Mouse (Mus musculus) kidney, embryonic 15.5 days (tissue): Measurements from ENCODE around the gene Paox. TPM values are rescaled to one million over a fixed set of nuclear protein-coding genes. Genes with fewer than 3 reads are reported as not detected.
"Not testable (repeated sequence)": the region's sequence is repeated elsewhere in the genome, so short reads cannot be mapped to it uniquely, and the experiment has no call there.

Experiments used
- ATAC-seq: fragments of 200-750 bp; cut with Nextera tagmentation; replicated peaks from 2 replicates; pipeline ENCODE4 v1.8.0; 2017; ENCODE audit warnings: moderate TSS enrichment; ENCODE audit not compliant: low FRiP score
- H3K27ac ChIP-seq: fragments of 300-500 bp; sonication (generic); 2 replicates; pipeline ENCODE4 v1.5.1; 2015; ENCODE audit warnings: mild to moderate bottlenecking, inconsistent platforms
- H3K27me3 ChIP-seq: fragments of 300-500 bp; sonication (generic); 2 replicates; pipeline ENCODE4 v1.6.1; 2015; ENCODE audit warnings: inconsistent platforms
- H3K36me3 ChIP-seq: fragments of 300-500 bp; sonication (generic); 2 replicates; pipeline ENCODE4 v1.6.1; 2015; ENCODE audit warnings: inconsistent platforms
- H3K4me1 ChIP-seq: fragments of 300-500 bp; sonication (generic); 2 replicates; pipeline ENCODE4 v1.6.1; 2015; ENCODE audit warnings: inconsistent platforms
- H3K4me2 ChIP-seq: fragments of 300-500 bp; sonication (generic); 2 replicates; pipeline ENCODE4 v1.6.1; 2015; ENCODE audit warnings: moderate library complexity, mild to moderate bottlenecking, inconsistent platforms
- H3K4me3 ChIP-seq: fragments of 300-500 bp; sonication (generic); replicated peaks from 2 replicates; pipeline ENCODE4 v1.5.1; 2015; ENCODE audit warnings: mild to moderate bottlenecking, inconsistent platforms
- H3K9ac ChIP-seq: fragments of 300-500 bp; sonication (generic); 2 replicates; pipeline ENCODE4 v1.6.1; 2015; ENCODE audit warnings: mild to moderate bottlenecking, inconsistent platforms
- H3K9me3 ChIP-seq: fragments of 300-500 bp; sonication (generic); replicated peaks from 2 replicates; pipeline ENCODE4 v1.6.1; 2016; ENCODE audit warnings: inconsistent platforms
- WGBS: fragments of 180-500 bp; shearing (Covaris S2); methylation state at CpG from one replicate; pipeline ENCODE4 v1.1.7; 2015; ENCODE audit warnings: mixed read lengths; 5-methylcytosine and 5-hydroxymethylcytosine counted together
- polyA plus RNA-seq: library from polyadenylated mRNA; unstranded; fragments of >200 nt; fragmentation: Nextera tagmentation; extraction: Ambion mirVana; gene quantifications from 2 replicates; pipeline ENCODE4 v1.2.1, GENCODE M21; 2015

Paox gene
- polyA plus RNA-seq, 1 experiment from 2014 or later: 23.3 TPM

DNA sequence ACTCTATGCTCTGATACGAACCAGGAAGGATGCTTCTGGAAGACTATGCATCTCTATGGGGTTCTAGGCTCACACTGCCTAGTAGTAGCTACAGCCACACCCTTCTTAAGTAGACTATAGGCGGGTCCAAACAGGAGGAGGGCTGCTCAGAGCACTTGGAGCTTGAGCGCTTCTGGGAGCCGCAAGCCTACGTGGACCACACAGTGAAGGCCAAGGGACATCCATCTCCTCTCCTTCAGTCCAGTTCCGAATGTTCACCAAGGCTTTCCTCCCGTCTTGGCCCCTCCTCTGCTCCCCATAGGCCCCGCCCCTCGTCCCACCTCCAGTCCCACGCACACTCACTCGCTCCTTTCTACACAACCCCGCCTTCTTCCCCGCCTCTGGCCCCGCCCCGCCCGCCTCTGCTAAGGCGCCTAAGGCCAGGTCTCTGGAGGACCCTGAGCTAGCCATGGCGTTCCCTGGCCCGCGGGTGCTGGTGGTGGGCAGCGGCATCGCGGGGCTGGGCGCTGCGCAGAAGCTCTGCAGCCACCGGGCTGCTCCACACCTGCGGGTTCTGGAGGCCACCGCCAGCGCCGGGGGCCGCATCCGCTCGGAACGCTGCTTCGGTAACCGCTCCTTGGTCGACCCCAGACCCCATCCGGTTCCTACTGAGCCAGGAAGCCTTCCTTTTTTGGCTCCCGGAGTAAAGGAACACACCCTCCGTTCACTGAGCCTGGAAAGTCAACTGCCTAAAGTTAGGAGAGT lies 9.9 kb downstream of the Paox start:
- Histone ChIP-seq H3K36me3 (peaks cover 14% of the 10 kb centered on the region), H3K4me2 (peak overlapping the region; percentile 74), H3K4me3 (peak overlapping the region; percentile 80), H3K27ac (peak overlapping the region; percentile 72), H3K9me3 (no peaks in the 10 kb centered on the region), H3K4me1 (peaks cover 16% of the 10 kb centered on the region), H3K9ac (peak overlapping the region; percentile 87), H3K27me3 (no peaks in the 10 kb centered on the region)
- WGBS: 2% methylated on average over 40 of the region's 40 CpGs
- peak; percentile 99 for ATAC-seq

DNA sequence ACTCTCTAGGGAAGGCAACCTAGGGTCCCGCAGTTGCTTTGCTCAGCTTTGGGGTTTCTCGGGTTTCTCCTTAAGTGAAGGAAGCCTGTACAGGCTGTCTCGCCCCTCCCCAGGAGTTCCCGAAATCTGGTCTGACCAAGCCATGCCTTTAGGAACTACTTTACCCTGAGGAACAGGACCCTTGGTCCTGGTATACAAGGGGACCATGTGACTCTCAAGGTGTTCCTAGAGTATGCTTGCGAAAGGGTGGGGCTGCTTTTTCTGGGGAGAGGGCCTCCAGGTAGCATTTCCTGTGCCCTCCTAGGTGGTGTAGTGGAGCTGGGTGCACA lies 10.4 kb downstream of the Paox start:
- peaks cover 16% of the 10 kb centered on the region for H3K4me1 ChIP-seq
- peak overlapping the region; percentile 74 for H3K4me2 ChIP-seq
- H3K4me3 ChIP-seq: peak overlapping the region; percentile 80
- no peaks in the 10 kb centered on the region for H3K27me3 ChIP-seq
- peaks cover 19% of the 10 kb centered on the region for H3K36me3 ChIP-seq
- H3K9me3 ChIP-seq: no peaks in the 10 kb centered on the region
- no peak; the same call in none of the 2 replicates for ATAC-seq
- peak overlapping the region; percentile 87 for H3K9ac ChIP-seq
- WGBS: 6% methylated on average over 5 of the region's 5 CpGs
- H3K27ac ChIP-seq: peak overlapping the region; percentile 72

DNA sequence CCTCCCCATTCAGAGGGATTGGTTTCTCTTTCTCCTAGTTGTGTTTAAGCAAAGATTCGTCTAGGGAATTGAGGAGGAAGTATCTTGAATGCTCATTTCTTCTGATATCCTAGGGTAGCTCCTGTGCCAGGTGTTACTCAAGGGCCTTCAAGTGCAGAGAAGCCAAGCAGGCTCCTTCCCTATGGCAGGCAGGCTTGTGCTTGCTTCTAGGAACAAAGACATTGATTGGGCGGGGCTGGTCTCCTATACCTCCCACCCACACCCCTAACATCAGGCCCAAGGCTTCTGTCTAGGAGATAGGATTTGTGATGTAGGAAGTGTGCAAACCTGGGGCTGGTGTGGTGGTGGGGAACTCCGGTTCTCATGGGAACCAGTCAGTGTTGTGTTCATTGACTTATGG lies 11.3 kb downstream of the Paox start:
- Histone ChIP-seq H3K9me3 (no peaks in the 10 kb centered on the region), H3K9ac (peak overlapping the region; percentile 21; the same call in 1 of the 2 replicates), H3K27me3 (no peaks in the 10 kb centered on the region), H3K4me2 (peak overlapping the region; percentile 7; the same call in 1 of the 2 replicates), H3K27ac (no peak overlapping the region), H3K4me3 (no peak overlapping the region), H3K36me3 (peaks cover 27% of the 10 kb centered on the region), H3K4me1 (peaks cover 16% of the 10 kb centered on the region)
- ATAC-seq: no peak
- 79% methylated on average over 3 of the region's 3 CpGs for WGBS

DNA sequence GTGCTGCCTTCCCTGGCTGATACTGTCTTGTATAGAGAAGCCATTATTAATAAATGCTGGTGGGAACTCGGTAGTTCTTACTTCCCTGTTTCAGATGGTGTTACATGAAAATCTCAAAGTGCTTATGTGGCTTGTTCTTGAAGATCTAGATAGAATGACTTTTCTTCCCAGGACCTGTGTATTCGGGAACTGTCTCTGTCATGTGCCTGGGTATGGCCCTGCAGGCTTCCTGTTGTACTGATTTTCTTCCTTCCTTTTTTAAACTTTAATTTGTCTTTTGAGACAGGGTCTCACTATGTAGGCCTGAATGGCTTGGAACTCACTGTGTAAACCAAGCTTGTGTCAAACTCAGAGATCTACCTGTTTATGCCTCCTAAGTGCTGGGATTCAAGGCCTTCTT lies 12.3 kb downstream of the Paox start:
- ATAC-seq: no peak
- no peak overlapping the region for H3K4me3 ChIP-seq
- no peak overlapping the region for H3K4me2 ChIP-seq
- peaks cover 16% of the 10 kb centered on the region for H3K4me1 ChIP-seq
- H3K27me3 ChIP-seq: no peaks in the 10 kb centered on the region
- peaks cover 32% of the 10 kb centered on the region for H3K36me3 ChIP-seq
- no peak overlapping the region for H3K9ac ChIP-seq
- 87% methylated on average over 2 of the region's 2 CpGs for WGBS
- no peak overlapping the region for H3K27ac ChIP-seq
- no peaks in the 10 kb centered on the region for H3K9me3 ChIP-seq

DNA sequence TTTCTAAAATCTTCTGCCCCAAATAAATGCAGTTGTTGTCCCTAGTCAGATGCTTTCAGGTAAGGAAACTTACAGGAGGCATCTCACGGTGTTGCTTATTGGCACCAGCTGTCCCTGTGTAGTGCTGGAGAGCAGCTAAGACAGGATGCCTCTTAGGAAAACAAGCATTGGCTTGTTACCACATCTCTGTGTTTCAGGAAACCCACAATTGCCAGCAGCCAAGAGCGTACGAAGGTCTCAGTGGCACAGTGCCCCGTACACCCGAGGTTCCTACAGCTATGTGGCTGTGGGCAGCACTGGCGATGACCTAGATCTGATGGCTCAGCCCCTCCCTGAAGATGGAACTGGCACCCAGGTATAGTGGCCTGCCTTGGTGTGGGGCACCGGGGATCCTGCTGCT lies 16.6 kb downstream of the Paox start:
- H3K4me1 ChIP-seq, H3K9me3 ChIP-seq, ATAC-seq, H3K27me3 ChIP-seq, H3K27ac ChIP-seq, H3K4me3 ChIP-seq, H3K9ac ChIP-seq, H3K4me2 ChIP-seq: not testable (repeated sequence)
- 92% methylated on average over 7 of the region's 7 CpGs for WGBS
- H3K36me3 ChIP-seq: peaks cover 45% of the 10 kb centered on the region

DNA sequence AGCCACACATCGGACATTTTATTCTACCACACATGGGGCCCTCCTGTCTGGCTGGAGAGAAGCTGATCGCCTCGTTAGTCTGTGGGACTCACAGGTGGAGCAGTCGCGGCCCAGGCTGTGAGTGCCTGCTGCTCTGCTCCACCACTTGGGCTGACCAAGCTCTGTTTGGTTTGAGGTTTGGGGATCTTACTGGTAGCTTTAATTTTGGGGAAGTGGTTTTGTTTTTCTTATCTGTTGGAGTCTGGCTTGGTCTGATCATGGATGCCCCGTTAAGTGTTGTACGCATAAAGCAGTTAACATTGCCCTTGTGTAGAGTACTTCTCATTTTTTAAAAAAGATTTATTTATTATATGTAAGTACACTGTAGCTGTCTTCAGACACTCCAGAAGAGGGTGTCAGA lies 18.4 kb downstream of the Paox start:
- WGBS: 94% methylated on average over 7 of the region's 7 CpGs
- H3K4me1 ChIP-seq, H3K27me3 ChIP-seq, H3K4me2 ChIP-seq, ATAC-seq, H3K9me3 ChIP-seq, H3K9ac ChIP-seq, H3K27ac ChIP-seq, H3K4me3 ChIP-seq: not testable (repeated sequence)
- peaks cover 45% of the 10 kb centered on the region for H3K36me3 ChIP-seq

DNA sequence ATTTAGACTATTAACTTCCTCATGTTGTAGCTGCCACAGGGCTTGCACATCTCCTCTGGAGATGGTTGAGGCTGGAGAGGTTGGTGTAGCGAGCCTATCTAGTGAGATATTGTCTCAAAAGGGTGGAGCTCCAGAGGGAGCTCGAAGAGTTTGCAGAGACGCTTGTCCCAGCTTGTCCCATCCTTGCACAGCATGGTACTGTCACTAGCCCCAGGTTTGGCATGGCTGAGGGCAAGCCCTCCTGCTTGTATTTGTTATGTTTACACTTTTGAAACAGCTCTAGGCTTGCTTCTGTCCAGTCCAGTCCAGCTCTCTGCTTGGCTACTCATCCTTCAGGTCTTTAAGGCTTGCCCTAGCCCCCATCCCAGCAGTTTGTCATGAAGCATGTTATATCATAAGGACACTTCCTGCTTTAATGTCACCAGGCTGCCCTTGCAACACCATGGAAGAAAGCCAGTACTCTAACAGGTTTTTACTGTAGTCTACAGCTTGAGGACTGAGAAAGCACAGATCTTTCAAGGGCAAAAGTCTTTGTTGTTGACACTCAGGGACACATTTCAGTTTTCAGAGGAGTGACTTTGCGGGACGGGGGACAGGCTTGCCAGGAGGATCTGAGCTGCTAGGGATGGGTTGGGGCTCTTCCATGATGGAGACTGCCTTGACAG lies 19.6 kb downstream of the Paox start:
- 94% methylated on average over 5 of the region's 5 CpGs for WGBS

DNA sequence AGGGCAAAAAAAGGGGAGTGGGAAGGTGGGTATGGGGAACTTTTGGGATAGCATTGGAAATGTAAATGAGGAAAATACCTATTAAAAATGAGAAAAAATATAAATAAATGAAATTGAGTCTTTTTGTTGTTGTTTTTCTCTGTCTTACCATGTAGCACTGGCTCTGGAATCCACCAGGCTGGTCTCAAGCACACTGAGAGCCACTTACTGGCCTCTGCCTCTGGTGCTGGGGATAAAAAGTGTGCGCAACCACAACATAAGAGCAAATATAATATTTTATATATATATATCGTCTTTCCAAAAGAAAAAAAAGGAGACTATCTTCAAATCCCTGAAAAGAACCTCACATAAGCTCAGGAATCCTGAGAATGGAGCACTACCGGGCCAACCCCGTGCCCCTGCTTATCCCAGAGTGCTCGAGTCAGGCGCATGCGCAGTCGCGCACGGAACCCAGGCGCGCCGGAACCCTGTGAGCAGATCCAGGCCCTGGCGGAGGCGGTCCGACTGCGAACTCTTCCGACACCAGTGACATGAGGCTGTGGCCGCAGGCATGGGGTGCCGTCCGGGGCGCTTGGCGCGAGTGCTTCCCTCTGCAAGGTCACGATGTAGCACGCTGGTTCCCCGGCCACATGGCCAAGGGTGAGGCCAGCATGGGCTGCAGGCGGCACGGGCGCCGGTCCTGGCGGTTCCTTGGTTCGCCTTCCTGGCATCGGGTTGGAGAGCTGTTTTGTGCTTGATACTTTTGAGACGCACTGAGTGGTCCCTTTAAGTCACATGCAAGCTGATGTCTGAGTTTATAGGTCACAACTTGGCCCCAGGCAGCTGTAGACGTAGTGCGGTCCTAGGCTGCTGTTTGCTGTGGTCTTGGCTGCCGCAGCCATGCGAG lies 21.8 kb downstream of the Paox start, which contains the start of gene Mtg1:
TSS of gene Mtg1 (plus strand) at position 430 of the 886 bp plus-strand sequence.
- 2% methylated on average over 39 of the region's 39 CpGs for WGBS
- Histone ChIP-seq H3K36me3 (peaks cover 14% of the 10 kb centered on the region), H3K9me3 (no peaks in the 10 kb centered on the region), H3K27ac (peak within 1 kb of the TSS; percentile 89), H3K4me2 (peak within 1 kb of the TSS; percentile 90), H3K27me3 (no peaks in the 10 kb centered on the region), H3K4me3 (peak within 1 kb of the TSS; percentile 84), H3K4me1 (peaks cover 10% of the 10 kb centered on the region), H3K9ac (peak within 1 kb of the TSS; percentile 93)
- ATAC-seq: peak; percentile 99

More for the DNA sequence above, 19.6 kb downstream of the Paox start:
- peaks cover 34% of the 10 kb centered on the region for H3K36me3 ChIP-seq
- H3K4me3 ChIP-seq: no peak overlapping the region
- ATAC-seq: no peak
- no peak overlapping the region for H3K4me2 ChIP-seq
- no peak overlapping the region for H3K9ac ChIP-seq
- no peaks in the 10 kb centered on the region for H3K9me3 ChIP-seq
- H3K27ac ChIP-seq: no peak overlapping the region
- peaks cover 10% of the 10 kb centered on the region for H3K4me1 ChIP-seq
- H3K27me3 ChIP-seq: no peaks in the 10 kb centered on the region

DNA sequence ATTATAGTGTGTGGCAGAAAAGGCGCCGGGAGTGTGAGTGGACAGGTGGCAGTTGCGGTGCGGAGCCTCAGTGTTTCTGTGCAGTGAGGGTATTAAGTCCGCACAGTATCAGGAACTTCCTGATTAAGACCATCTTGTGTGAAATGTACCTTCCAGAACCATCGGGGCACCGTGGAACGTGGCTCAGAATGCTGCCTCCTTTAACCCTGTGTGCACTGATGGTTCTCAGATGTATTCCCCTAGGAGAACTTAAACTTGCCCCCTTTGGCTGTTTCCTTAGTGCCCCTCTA lies 22.4 kb downstream of the Paox start:
- peak overlapping the region; percentile 84 for H3K4me3 ChIP-seq
- H3K9ac ChIP-seq: peak overlapping the region; percentile 93
- H3K4me2 ChIP-seq: peak overlapping the region; percentile 90
- H3K27me3 ChIP-seq: no peaks in the 10 kb centered on the region
- peaks cover 10% of the 10 kb centered on the region for H3K4me1 ChIP-seq
- peaks cover 13% of the 10 kb centered on the region for H3K36me3 ChIP-seq
- 1% methylated on average over 8 of the region's 8 CpGs for WGBS
- H3K9me3 ChIP-seq: no peaks in the 10 kb centered on the region
- peak overlapping the region; percentile 89 for H3K27ac ChIP-seq
- ATAC-seq: no peak; the same call in 1 of the 2 replicates

DNA sequence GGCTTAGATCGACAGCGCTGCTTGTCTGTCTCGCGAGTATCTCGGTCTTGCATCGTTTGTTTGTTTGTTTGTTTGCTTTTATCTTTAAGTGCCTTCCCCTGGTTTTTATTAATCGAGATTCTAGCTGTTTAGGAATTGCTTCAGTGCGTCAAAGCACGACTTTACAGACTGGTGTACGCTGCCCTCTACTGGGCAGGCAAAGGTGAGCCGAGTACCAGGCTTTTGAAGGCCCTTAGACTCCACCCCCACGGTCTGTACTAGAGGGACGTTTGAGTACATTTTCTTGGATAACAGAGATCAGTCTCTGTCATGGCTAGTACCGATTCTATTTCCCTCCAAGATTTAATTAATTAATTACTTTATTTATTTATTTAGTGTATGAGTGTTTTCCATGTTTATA lies 25.8 kb downstream of the Paox start:
- ATAC-seq: no peak
- Histone ChIP-seq H3K9ac (no peak overlapping the region), H3K9me3 (no peaks in the 10 kb centered on the region), H3K4me2 (no peak overlapping the region), H3K36me3 (no peaks in the 10 kb centered on the region), H3K4me1 (peaks cover 10% of the 10 kb centered on the region), H3K27ac (no peak overlapping the region), H3K4me3 (no peak overlapping the region), H3K27me3 (no peaks in the 10 kb centered on the region)
- 5% methylated on average over 14 of the region's 14 CpGs for WGBS

DNA sequence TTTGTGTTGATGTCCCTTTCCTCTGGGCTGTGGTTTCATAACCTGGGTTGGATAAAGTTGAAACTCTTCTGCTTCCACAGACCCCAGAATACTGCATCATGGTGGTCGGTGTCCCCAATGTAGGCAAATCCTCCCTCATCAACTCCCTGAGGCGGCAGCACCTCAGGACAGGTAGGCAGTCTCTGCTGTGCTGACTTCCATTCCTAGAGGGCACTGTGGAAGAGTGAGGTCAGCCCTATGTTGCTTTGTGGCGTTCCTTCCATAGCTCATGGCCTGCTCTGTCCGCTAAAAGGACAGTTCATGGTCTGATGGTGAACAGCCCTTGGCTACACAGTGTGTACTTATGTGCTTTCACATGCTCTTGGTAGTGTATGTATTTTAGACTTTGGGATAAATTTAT lies 29.0 kb downstream of the Paox start:
- Histone ChIP-seq H3K9ac (no peak overlapping the region), H3K27me3 (no peaks in the 10 kb centered on the region), H3K27ac (no peak overlapping the region), H3K4me3 (no peak overlapping the region), H3K36me3 (peaks cover 19% of the 10 kb centered on the region; the same call in 1 of the 2 replicates), H3K4me1 (no peaks in the 10 kb centered on the region), H3K9me3 (no peaks in the 10 kb centered on the region), H3K4me2 (no peak overlapping the region)
- WGBS: 85% methylated on average over 4 of the region's 4 CpGs
- no peak for ATAC-seq

DNA sequence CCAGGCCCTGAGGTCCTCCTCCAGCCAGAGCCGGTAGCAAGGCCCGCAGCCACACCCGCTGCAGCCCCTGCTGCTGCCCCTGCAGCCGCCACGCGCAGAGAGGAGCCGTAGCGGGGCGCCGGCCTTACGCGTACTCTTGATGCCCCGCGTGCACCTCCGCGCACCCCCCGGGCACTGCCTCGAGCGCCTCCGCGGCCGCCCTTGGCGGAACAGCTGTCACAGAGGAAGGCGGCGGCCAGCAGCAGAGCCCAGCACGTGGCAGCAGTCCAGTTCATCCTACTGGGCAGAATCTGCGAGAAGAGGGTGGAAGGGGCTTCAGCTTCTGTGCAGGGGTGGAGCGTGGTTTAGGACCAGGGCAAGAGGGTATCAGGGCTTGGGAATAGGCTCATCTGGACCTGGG lies 37.8 kb downstream of the Paox start:
- peak overlapping the region; percentile 18 for H3K4me3 ChIP-seq
- H3K4me1 ChIP-seq: peaks cover 17% of the 10 kb centered on the region
- 1% methylated on average over 28 of the region's 28 CpGs for WGBS
- ATAC-seq: no peak; the same call in 1 of the 2 replicates
- no peak overlapping the region for H3K27ac ChIP-seq
- peak overlapping the region; percentile 19; the same call in 1 of the 2 replicates for H3K9ac ChIP-seq
- no peaks in the 10 kb centered on the region for H3K9me3 ChIP-seq
- peaks cover 45% of the 10 kb centered on the region for H3K27me3 ChIP-seq
- peak overlapping the region; percentile 58 for H3K4me2 ChIP-seq
- peaks cover 14% of the 10 kb centered on the region; the same call in 1 of the 2 replicates for H3K36me3 ChIP-seq
